Mouse (Mus musculus): ENCODE results near the gene Tapbpl.

GRCm38 (mm10) chr6:125237421-125237820, 5.8 kb upstream of the Tapbpl start:
- TF ChIP-seq CTCF (IDR thresholded peaks at IDR 0.05; ENCODE audit: extremely low read depth, insufficient read depth, low read length) (no peak), POLR2A (IDR thresholded peaks at IDR 0.05; ENCODE audit: extremely low read depth, insufficient read depth, low read length) (no peak)

Data from cortical plate, adult 2 months (tissue).